ENCODE assay signal across 24 mouse cellular contexts in genomic region chr16:5109877-5110276, GRCm38 (mm10). TPM values are rescaled to one million over a fixed set of nuclear protein-coding genes. Genes with fewer than 3 reads are reported as not detected.
DNase-seq lines count a peak whose midpoint lies in the region; ATAC-seq and TF ChIP-seq lines count a peak whose summit lies in the region.
"Had no signal": no experiment of that assay in that cellular context is flagged by ENCODE, and none has a peak within 500 bp of the region (broad histone marks: within the 10 kb centered on the region; RNA-seq: fewer than 3 reads in every experiment).

No protein-coding gene starts in this region.

- TF ChIP-seq CTCF in forebrain, postnatal 0 days (IDR thresholded peaks at IDR 0.05; ENCODE audit: low read depth), result no peak

- intact Hi-C loops in left cerebral cortex, postnatal 4 days (cut with DNase I), result no loop called here

- H3K27me3 ChIP-seq in intestine, embryonic 15.5 days (replicated peaks), result no peaks in the 10 kb centered on the region
- H3K27me3 ChIP-seq in liver, embryonic 16.5 days (ENCODE audit: control insufficient read depth, insufficient read depth, low read depth, low read length), result no peaks in the 10 kb centered on the region
- no peaks in the 10 kb centered on the region for H3K27me3 ChIP-seq in forebrain, postnatal 0 days (ENCODE audit: insufficient read depth, low read length)
- H3K27me3 ChIP-seq: embryonic facial prominence, embryonic 15.5 days; hindbrain, embryonic 13.5 days; neural tube, embryonic 13.5 days had no signal

- ATAC-seq in intestine, embryonic 15.5 days, result peak; percentile 83
- ATAC-seq in liver, embryonic 16.5 days (ENCODE audit: low read depth), result peak; percentile 90
- no peak for ATAC-seq in forebrain, postnatal 0 days

- H3K9ac ChIP-seq in intestine, embryonic 15.5 days, result no peak overlapping the region
- no peak overlapping the region for H3K9ac ChIP-seq in liver, embryonic 16.5 days (ENCODE audit: low read depth, low read length)
- H3K9ac ChIP-seq in forebrain, postnatal 0 days, result no peak overlapping the region
- H3K9ac ChIP-seq: embryonic facial prominence, embryonic 15.5 days; hindbrain, embryonic 13.5 days; lung, embryonic 14.5 days; neural tube, embryonic 13.5 days had no signal

- peaks cover 23% of the 10 kb centered on the region; the same call in 1 of the 2 replicates for H3K4me1 ChIP-seq in intestine, embryonic 15.5 days (replicated peaks)
- H3K4me1 ChIP-seq in liver, embryonic 16.5 days (ENCODE audit: control insufficient read depth, low read depth, low read length), result no peaks in the 10 kb centered on the region
- no peaks in the 10 kb centered on the region for H3K4me1 ChIP-seq in forebrain, postnatal 0 days (ENCODE audit: insufficient read depth)
- H3K4me1 ChIP-seq: hindbrain, embryonic 13.5 days had no signal

- peak overlapping the region; percentile 36 for H3K4me2 ChIP-seq in intestine, embryonic 15.5 days (replicated peaks)
- no peak overlapping the region for H3K4me2 ChIP-seq in liver, embryonic 16.5 days (ENCODE audit: low read depth, low read length)
- no peak overlapping the region for H3K4me2 ChIP-seq in forebrain, postnatal 0 days (ENCODE audit: low read depth)
- H3K4me2 ChIP-seq: embryonic facial prominence, embryonic 15.5 days; hindbrain, embryonic 13.5 days; lung, embryonic 14.5 days; midbrain, embryonic 11.5 days; neural tube, embryonic 13.5 days had no signal

- 0 out of 2 replicates have a peak overlapping the region, but pooled peaks have one; percentile 17 for H3K27ac ChIP-seq in intestine, embryonic 15.5 days
- H3K27ac ChIP-seq in liver, embryonic 16.5 days (ENCODE audit: low read length), result no peak overlapping the region
- no peak overlapping the region for H3K27ac ChIP-seq in forebrain, postnatal 0 days (ENCODE audit: low read depth, low read length)
- H3K27ac ChIP-seq: embryonic facial prominence, embryonic 15.5 days; heart, embryonic 10.5 days; hindbrain, embryonic 13.5 days; macrophage; neural tube, embryonic 13.5 days had no signal

- H3K9me3 ChIP-seq in intestine, embryonic 15.5 days, result no peaks in the 10 kb centered on the region
- no peaks in the 10 kb centered on the region for H3K9me3 ChIP-seq in liver, embryonic 16.5 days (replicated peaks; ENCODE audit: control insufficient read depth, low read length)
- H3K9me3 ChIP-seq in forebrain, postnatal 0 days (ENCODE audit: low read length), result no peaks in the 10 kb centered on the region
- H3K9me3 ChIP-seq: embryonic facial prominence, embryonic 15.5 days; heart, embryonic 10.5 days; hindbrain, embryonic 13.5 days; neural tube, embryonic 13.5 days had no signal

- no peak overlapping the region for H3K4me3 ChIP-seq in intestine, embryonic 15.5 days (replicated peaks)
- no peak overlapping the region for H3K4me3 ChIP-seq in liver, embryonic 16.5 days (ENCODE audit: low read depth, low read length)
- H3K4me3 ChIP-seq in forebrain, postnatal 0 days (ENCODE audit: low read depth, low read length), result no peak overlapping the region
- H3K4me3 ChIP-seq: embryonic facial prominence, embryonic 15.5 days; heart, embryonic 10.5 days; hindbrain, embryonic 13.5 days; neural tube, embryonic 13.5 days had no signal

- WGBS in intestine, embryonic 15.5 days, result 53% methylated on average over 7 of the region's 7 CpGs
- WGBS in liver, embryonic 16.5 days (ENCODE audit: insufficient replicate concordance), result 62% methylated on average over 7 of the region's 7 CpGs
- 86% methylated on average over 7 of the region's 7 CpGs for WGBS in forebrain, postnatal 0 days

- H3K36me3 ChIP-seq in intestine, embryonic 15.5 days, result no peaks in the 10 kb centered on the region
- no peaks in the 10 kb centered on the region for H3K36me3 ChIP-seq in liver, embryonic 16.5 days (ENCODE audit: control insufficient read depth, insufficient read depth)
- H3K36me3 ChIP-seq in forebrain, postnatal 0 days (ENCODE audit: insufficient read depth), result no peaks in the 10 kb centered on the region
- H3K36me3 ChIP-seq: embryonic facial prominence, embryonic 15.5 days; heart, embryonic 10.5 days; hindbrain, embryonic 13.5 days; neural tube, embryonic 13.5 days had no signal

- DNase-seq in kidney, adult 9 months, result peak; percentile 35
- DNase-seq in kidney, postnatal 4 days, result peak; percentile 18 to 39
- DNase-seq in forebrain, postnatal 0 days, result no peak
- DNase-seq in spleen, postnatal 14 days (ENCODE audit: low spot score in 2 of 2), result no peak
- no peak for DNase-seq in retina, postnatal 1 day
- DNase-seq in left cerebral cortex, postnatal 4 days, result no peak
- DNase-seq: adrenal gland, adult 2 months; cerebellum, adult 9-11 months; embryo, embryonic 11 days; gastrocnemius, postnatal 25 days; heart, postnatal 10 days; lung, embryonic 14.5 days; right cerebral cortex, postnatal 4 days; thymus, postnatal 36 days had no signal

RNA-seq across cellular contexts. Expression of gene Ppl, which starts 22.3 kb away (rescaled TPM):
- 4.4 and 4.7 TPM in 2 replicates for polyA plus RNA-seq in intestine, embryonic 15.5 days (2015; fragmentation: Nextera tagmentation; extraction: Ambion mirVana)
- polyA plus RNA-seq in liver, embryonic 16.5 days (2015; fragmentation: Nextera tagmentation; extraction: Ambion mirVana), result 0.53 and 0.65 TPM in 2 replicates
- total RNA-seq in forebrain, postnatal 0 days (2014; rRNA removed), result 0.08 and 0.10 TPM in 2 replicates
- polyA plus RNA-seq in forebrain, postnatal 0 days (2015; fragmentation: Nextera tagmentation; extraction: Ambion mirVana), result 0.03 and 0.07 TPM in 2 replicates
- total RNA-seq in left cerebral cortex, postnatal 4 days (2021), result under 1 TPM; 0.18 to 0.26 TPM
- polyA plus RNA-seq: macrophage had no signal

RNA-seq across cellular contexts. Expression of gene Sec14l5, which starts 37.0 kb away (rescaled TPM):
- polyA plus RNA-seq in intestine, embryonic 15.5 days (2015; fragmentation: Nextera tagmentation; extraction: Ambion mirVana), result 0.03 TPM in 1 of 2 replicates, not detected in the other
- 0.04 and 0.05 TPM in 2 replicates for polyA plus RNA-seq in liver, embryonic 16.5 days (2015; fragmentation: Nextera tagmentation; extraction: Ambion mirVana)
- 0.15 and 0.48 TPM in 2 replicates for total RNA-seq in forebrain, postnatal 0 days (2014; rRNA removed)
- 0.05 and 0.08 TPM in 2 replicates for polyA plus RNA-seq in forebrain, postnatal 0 days (2015; fragmentation: Nextera tagmentation; extraction: Ambion mirVana)
- under 1 TPM; 0.10 to 0.18 TPM for total RNA-seq in left cerebral cortex, postnatal 4 days (2021)
- total RNA-seq: monocyte, adult 5-6 weeks had no signal
- polyA plus RNA-seq: heart, embryonic 10.5 days; large intestine, adult 2 months; macrophage had no signal

Comparison
In these comparisons a context has a peak if more than half of its experiments do, and no peak if none do; other contexts are left out.
1. DNase-seq: peak in kidney, adult 9 months (single experiment) and kidney, postnatal 4 days (2 of 2); none in forebrain, postnatal 0 days (single experiment), spleen, postnatal 14 days (0 of 2), retina, postnatal 1 day (single experiment) and left cerebral cortex, postnatal 4 days (single experiment).